8 mouse cellular contexts compared by ENCODE assay signal in genomic region chr7:80035748-80036147, GRCm38 (mm10). TPM values are rescaled to one million over a fixed set of nuclear protein-coding genes. Genes with fewer than 3 reads are reported as not detected.
DNase-seq lines count a peak whose midpoint lies in the region; ATAC-seq lines count a peak whose summit lies in the region.

No protein-coding gene starts in this region.

- no peak overlapping the region for H3K4me3 ChIP-seq in forebrain, embryonic 11.5 days (ENCODE audit: low read depth, low read length)

- no peaks in the 10 kb centered on the region for H3K36me3 ChIP-seq in forebrain, embryonic 11.5 days (ENCODE audit: control insufficient read depth, insufficient read depth, low read length)

- ATAC-seq in megakaryocyte progenitor cell, adult 5-6 weeks (replicated peaks; ENCODE audit: poor library complexity) = peak; percentile 64
- ATAC-seq in forebrain, embryonic 11.5 days (replicated peaks; ENCODE audit: low FRiP score) = no peak

- no peak overlapping the region for H3K27ac ChIP-seq in forebrain, embryonic 11.5 days (ENCODE audit: low read depth, low read length)

- no peaks in the 10 kb centered on the region for H3K27me3 ChIP-seq in forebrain, embryonic 11.5 days (ENCODE audit: control insufficient read depth, insufficient read depth, low read length)

- 83% methylated on average over 4 of the region's 4 CpGs for WGBS in forebrain, embryonic 11.5 days

- H3K9ac ChIP-seq in forebrain, embryonic 11.5 days (ENCODE audit: low read length) = no peak overlapping the region

- H3K9me3 ChIP-seq in forebrain, embryonic 11.5 days (ENCODE audit: control insufficient read depth, low read length) = no peaks in the 10 kb centered on the region

- peak; percentile 56 for DNase-seq in ovary, adult 18-20 months (ENCODE audit: low spot score)
- DNase-seq in ovary, postnatal 14 days (ENCODE audit: low spot score) = no peak
- peak; percentile 88 for DNase-seq in heart, adult 18-20 months
- peak; percentile 84 to 90 for DNase-seq in kidney, postnatal 25 days
- DNase-seq in spleen, adult 18-20 months = no peak
- DNase-seq in layer of hippocampus, adult 18-20 months (ENCODE audit: low spot score in 2 of 2) = no peak
- no peak for DNase-seq in forebrain, embryonic 11.5 days (ENCODE audit: low spot score)

- peaks cover 11% of the 10 kb centered on the region; the same call in 1 of the 2 replicates for H3K4me1 ChIP-seq in forebrain, embryonic 11.5 days (replicated peaks; ENCODE audit: control insufficient read depth, insufficient read depth, low read length)

- H3K4me2 ChIP-seq in forebrain, embryonic 11.5 days (ENCODE audit: low read depth, low read length, severe bottlenecking) = no peak overlapping the region

RNA-seq across cellular contexts. Expression of gene Zfp710, which starts 11.1 kb away (rescaled TPM):
- total RNA-seq in heart, adult 18-20 months (2021) = 10 to 100 TPM; 21.6 to 22.4 TPM
- 18.9 and 19.3 TPM in 2 replicates for total RNA-seq in megakaryocyte progenitor cell, adult 5-6 weeks (2015)
- 22.7 and 23.6 TPM in 2 replicates for total RNA-seq in megakaryocyte progenitor cell, adult 5-6 weeks (2017)
- total RNA-seq in layer of hippocampus, adult 18-20 months (2021) = 10 to 100 TPM; 25.6 to 26.0 TPM
- polyA plus RNA-seq in forebrain, embryonic 11.5 days (2014; fragmentation: Nextera tagmentation; extraction: Ambion mirVana) = 27.9 and 33.0 TPM in 2 replicates

Comparison
In these comparisons a context has a peak if more than half of its experiments do, and no peak if none do; other contexts are left out.
1. DNase-seq: peak in ovary, adult 18-20 months (single experiment), heart, adult 18-20 months (2 of 2) and kidney, postnatal 25 days (2 of 2); none in ovary, postnatal 14 days (single experiment), spleen, adult 18-20 months (0 of 2), layer of hippocampus, adult 18-20 months (0 of 2) and forebrain, embryonic 11.5 days (single experiment).